Mouse (Mus musculus) thymus, adult 2 months (tissue): ENCODE results near the gene Aldh5a1. TPM values are rescaled to one million over a fixed set of nuclear protein-coding genes. Genes with fewer than 3 reads are reported as not detected.

Source experiments
- DNase-seq: peaks from one replicate; pipeline ENCODE4 v3.0.0; 2021
- H3K27ac ChIP-seq: fragments of 200-500 bp; 2 replicates; pipeline ENCODE4 v1.5.1; 2012; ENCODE audit warnings: low read length, control low read depth; ENCODE audit not compliant: control insufficient read depth, insufficient read depth
- H3K27me3 ChIP-seq: fragments of 200-500 bp; 2 replicates; pipeline ENCODE4 v1.6.1; 2012; ENCODE audit warnings: mild to moderate bottlenecking, low read length, moderate library complexity, mixed read lengths; ENCODE audit not compliant: control insufficient read depth, insufficient read depth
- H3K36me3 ChIP-seq: fragments of 200-500 bp; 2 replicates; pipeline ENCODE4 v1.6.1; 2012; ENCODE audit warnings: mild to moderate bottlenecking, low read length, moderate library complexity; ENCODE audit not compliant: control insufficient read depth, insufficient read depth
- H3K4me1 ChIP-seq: fragments of 200-500 bp; replicated peaks from 2 replicates; pipeline ENCODE4 v1.6.1; 2012; ENCODE audit warnings: low read length; ENCODE audit not compliant: control insufficient read depth, insufficient read depth
- H3K4me3 ChIP-seq: fragments of 200-500 bp; 2 replicates; pipeline ENCODE4 v1.5.1; 2012; ENCODE audit warnings: mild to moderate bottlenecking, low read length, control low read depth, moderate library complexity; ENCODE audit not compliant: control insufficient read depth, insufficient read depth
- CTCF ChIP-seq: fragments of 200-500 bp; IDR thresholded peaks from 2 replicates; pipeline ENCODE4 v1.5.1; 2012; ENCODE audit warnings: mild to moderate bottlenecking, control low read depth, low read length, moderate library complexity, borderline replicate concordance; ENCODE audit not compliant: control insufficient read depth, poor library complexity, insufficient read depth; ENCODE audit errors: extremely low read depth
- POLR2A ChIP-seq: fragments of 200-500 bp; IDR thresholded peaks from 2 replicates; pipeline ENCODE4 v1.6.1; 2012; ENCODE audit warnings: mild to moderate bottlenecking, low read length, control low read depth, moderate library complexity; ENCODE audit not compliant: control insufficient read depth, poor library complexity, insufficient read depth; ENCODE audit errors: extremely low read depth
- WGBS: fragments of 180-500 bp; shearing (Covaris S2); methylation state at CpG from one replicate; pipeline ENCODE4 v1.1.7; 2018; 5-methylcytosine and 5-hydroxymethylcytosine counted together
- polyA plus RNA-seq: library from polyadenylated mRNA; depleted of rRNA; stranded (reverse); fragments of >200 nt; gene quantifications from 2 replicates; pipeline ENCODE4 v1.2.3, GENCODE M21; 2012

Gene Aldh5a1
- polyA plus RNA-seq, 1 experiment, result 1.3 TPM

GRCm38 (mm10) chr13:24920333-24920977 is 17.0 kb downstream of the Aldh5a1 start:
- peaks cover 5% of the 10 kb centered on the region for H3K4me1 ChIP-seq
- H3K4me3 ChIP-seq, result no peak overlapping the region
- TF ChIP-seq POLR2A (no peak), CTCF (no peak)
- no peak overlapping the region for H3K27ac ChIP-seq
- WGBS, result 26% methylated on average over 5 of the region's 5 CpGs
- no peaks in the 10 kb centered on the region for H3K36me3 ChIP-seq
- peak; percentile 64 for DNase-seq
- H3K27me3 ChIP-seq, result no peaks in the 10 kb centered on the region

GRCm38 (mm10) chr13:24915831-24916230 is 21.6 kb downstream of the Aldh5a1 start:
- WGBS, result 91% methylated on average over 13 of the region's 13 CpGs
- Histone ChIP-seq H3K36me3 (no peaks in the 10 kb centered on the region), H3K4me1 (no peaks in the 10 kb centered on the region; the same call in none of the 2 replicates), H3K27ac (no peak overlapping the region), H3K27me3 (no peaks in the 10 kb centered on the region), H3K4me3 (no peak overlapping the region)
- DNase-seq, result no peak
- no peak for TF ChIP-seq CTCF
- TF ChIP-seq POLR2A, result no peak

GRCm38 (mm10) chr13:24914915-24915314 is 22.5 kb downstream of the Aldh5a1 start:
- DNase-seq, result no peak
- Histone ChIP-seq H3K27me3 (no peaks in the 10 kb centered on the region), H3K4me1 (no peaks in the 10 kb centered on the region; the same call in 1 of the 2 replicates), H3K36me3 (no peaks in the 10 kb centered on the region), H3K27ac (no peak overlapping the region), H3K4me3 (no peak overlapping the region)
- TF ChIP-seq CTCF (no peak), POLR2A (no peak)
- 81% methylated on average over 4 of the region's 4 CpGs for WGBS

GRCm38 (mm10) chr13:24913576-24913975 is 23.9 kb downstream of the Aldh5a1 start:
- no peaks in the 10 kb centered on the region for H3K36me3 ChIP-seq
- H3K4me1 ChIP-seq, result no peaks in the 10 kb centered on the region; the same call in 1 of the 2 replicates
- DNase-seq, result no peak
- H3K4me3 ChIP-seq, result no peak overlapping the region
- H3K27me3 ChIP-seq, result no peaks in the 10 kb centered on the region
- TF ChIP-seq CTCF (no peak), POLR2A (no peak)
- no peak overlapping the region for H3K27ac ChIP-seq
- WGBS, result 95% methylated on average over 7 of the region's 7 CpGs

- H3K27ac ChIP-seq, result no peak overlapping the region
- TF ChIP-seq CTCF (no peak), POLR2A (no peak)
- no peak overlapping the region for H3K4me3 ChIP-seq
- H3K27me3 ChIP-seq, result no peaks in the 10 kb centered on the region
- H3K36me3 ChIP-seq, result no peaks in the 10 kb centered on the region
- DNase-seq, result no peak
- 96% methylated on average over 1 of the region's 1 CpGs for WGBS
- no peaks in the 10 kb centered on the region; the same call in 1 of the 2 replicates for H3K4me1 ChIP-seq
Measured at GRCm38 (mm10) chr13:24909112-24909511, 28.3 kb downstream of the Aldh5a1 start.

- no peak for TF ChIP-seq POLR2A
- no peak for TF ChIP-seq CTCF
- no peaks in the 10 kb centered on the region for H3K27me3 ChIP-seq
- H3K4me3 ChIP-seq, result no peak overlapping the region
- H3K27ac ChIP-seq, result no peak overlapping the region
- 87% methylated on average over 11 of the region's 11 CpGs for WGBS
- H3K36me3 ChIP-seq, result no peaks in the 10 kb centered on the region
- no peaks in the 10 kb centered on the region; the same call in 1 of the 2 replicates for H3K4me1 ChIP-seq
- DNase-seq, result no peak
Measured at GRCm38 (mm10) chr13:24906831-24907570, 30.5 kb downstream of the Aldh5a1 start.

GRCm38 (mm10) chr13:24905422-24905821 is 32.0 kb downstream of the Aldh5a1 start:
- no peaks in the 10 kb centered on the region for H3K27me3 ChIP-seq
- no peaks in the 10 kb centered on the region for H3K36me3 ChIP-seq
- no peak overlapping the region for H3K27ac ChIP-seq
- no peak for DNase-seq
- WGBS, result 93% methylated on average over 12 of the region's 12 CpGs
- TF ChIP-seq POLR2A (no peak), CTCF (no peak)
- no peak overlapping the region for H3K4me3 ChIP-seq
- no peaks in the 10 kb centered on the region for H3K4me1 ChIP-seq
